Mouse (Mus musculus): Measurements from ENCODE around the gene Exoc4.

The Exoc4 gene

GRCm38 (mm10) chr6:33310486-33310885, 61.6 kb downstream of the Exoc4 start:
- DNase-seq (ENCODE audit: low read depth, low spot score) = no peak

GRCm38 (mm10) chr6:33322849-33323248, 74.0 kb downstream of the Exoc4 start:
- DNase-seq (ENCODE audit: low read depth, low spot score) = no peak

GRCm38 (mm10) chr6:33323386-33323785, 74.5 kb downstream of the Exoc4 start:
- no peak for DNase-seq (ENCODE audit: low read depth, low spot score)

GRCm38 (mm10) chr6:33328326-33328725, 79.4 kb downstream of the Exoc4 start:
- no peak for DNase-seq (ENCODE audit: low read depth, low spot score)

- DNase-seq (ENCODE audit: low read depth, low spot score) = no peak
These were observed 98.3 kb downstream of the Exoc4 start for GRCm38 (mm10) chr6:33347088-33347775.

GRCm38 (mm10) chr6:33361613-33362012, 112.7 kb downstream of the Exoc4 start:
- DNase-seq (ENCODE audit: low read depth, low spot score) = peak; percentile 65

- DNase-seq (ENCODE audit: low read depth, low spot score) = no peak
These were observed 131.6 kb downstream of the Exoc4 start for GRCm38 (mm10) chr6:33380517-33380916.

GRCm38 (mm10) chr6:33382176-33382575, 133.3 kb downstream of the Exoc4 start:
- DNase-seq (ENCODE audit: low read depth, low spot score) = no peak

GRCm38 (mm10) chr6:33392020-33392419, 143.1 kb downstream of the Exoc4 start:
- no peak for DNase-seq (ENCODE audit: low read depth, low spot score)

GRCm38 (mm10) chr6:33399491-33399890, 150.6 kb downstream of the Exoc4 start:
- no peak for DNase-seq (ENCODE audit: low read depth, low spot score)

GRCm38 (mm10) chr6:33401161-33401560, 152.3 kb downstream of the Exoc4 start:
- DNase-seq (ENCODE audit: low read depth, low spot score) = no peak

GRCm38 (mm10) chr6:33405562-33406275, 156.8 kb downstream of the Exoc4 start:
- peak; percentile 55 for DNase-seq (ENCODE audit: low read depth, low spot score)

- no peak for DNase-seq (ENCODE audit: low read depth, low spot score)
These were observed 160.7 kb downstream of the Exoc4 start for GRCm38 (mm10) chr6:33409586-33409985.

GRCm38 (mm10) chr6:33425007-33425406, 176.1 kb downstream of the Exoc4 start:
- no peak for DNase-seq (ENCODE audit: low read depth, low spot score)

GRCm38 (mm10) chr6:33431207-33431787, 182.4 kb downstream of the Exoc4 start:
- DNase-seq (ENCODE audit: low read depth, low spot score) = no peak

GRCm38 (mm10) chr6:33440508-33440907, 191.6 kb downstream of the Exoc4 start:
- DNase-seq (ENCODE audit: low read depth, low spot score) = no peak

GRCm38 (mm10) chr6:33453810-33454209, 204.9 kb downstream of the Exoc4 start:
- no peak for DNase-seq (ENCODE audit: low read depth, low spot score)

GRCm38 (mm10) chr6:33454354-33454753, 205.5 kb downstream of the Exoc4 start:
- no peak for DNase-seq (ENCODE audit: low read depth, low spot score)

- DNase-seq (ENCODE audit: low read depth, low spot score) = no peak
These were observed 206.4 kb downstream of the Exoc4 start for GRCm38 (mm10) chr6:33455238-33455637.

GRCm38 (mm10) chr6:33464862-33465261, 216.0 kb downstream of the Exoc4 start:
- DNase-seq (ENCODE audit: low read depth, low spot score) = no peak

GRCm38 (mm10) chr6:33465392-33465791, 216.5 kb downstream of the Exoc4 start:
- no peak for DNase-seq (ENCODE audit: low read depth, low spot score)

- DNase-seq (ENCODE audit: low read depth, low spot score) = no peak
These were observed 217.4 kb downstream of the Exoc4 start for GRCm38 (mm10) chr6:33466168-33466839.
